Mouse (Mus musculus) heart, postnatal 0 days (tissue): ENCODE measurements at regions not wholly inside any gene's neighbourhood (a gene's known extent, or its start where the extent isn't known, plus 50 kb on each side); places are given as distances from the start of the nearest gene placed in this dataset.

Experiments used
- CTCF ChIP-seq: IDR thresholded peaks from 2 replicates; pipeline ENCODE4 v1.5.1; 2016; ENCODE audit warnings: antibody characterized with exemption, control low read depth, low read depth
- EP300 ChIP-seq: IDR thresholded peaks from 2 replicates; pipeline ENCODE4 v1.6.1; 2016; ENCODE audit warnings: antibody characterized with exemption, low read depth

DNA sequence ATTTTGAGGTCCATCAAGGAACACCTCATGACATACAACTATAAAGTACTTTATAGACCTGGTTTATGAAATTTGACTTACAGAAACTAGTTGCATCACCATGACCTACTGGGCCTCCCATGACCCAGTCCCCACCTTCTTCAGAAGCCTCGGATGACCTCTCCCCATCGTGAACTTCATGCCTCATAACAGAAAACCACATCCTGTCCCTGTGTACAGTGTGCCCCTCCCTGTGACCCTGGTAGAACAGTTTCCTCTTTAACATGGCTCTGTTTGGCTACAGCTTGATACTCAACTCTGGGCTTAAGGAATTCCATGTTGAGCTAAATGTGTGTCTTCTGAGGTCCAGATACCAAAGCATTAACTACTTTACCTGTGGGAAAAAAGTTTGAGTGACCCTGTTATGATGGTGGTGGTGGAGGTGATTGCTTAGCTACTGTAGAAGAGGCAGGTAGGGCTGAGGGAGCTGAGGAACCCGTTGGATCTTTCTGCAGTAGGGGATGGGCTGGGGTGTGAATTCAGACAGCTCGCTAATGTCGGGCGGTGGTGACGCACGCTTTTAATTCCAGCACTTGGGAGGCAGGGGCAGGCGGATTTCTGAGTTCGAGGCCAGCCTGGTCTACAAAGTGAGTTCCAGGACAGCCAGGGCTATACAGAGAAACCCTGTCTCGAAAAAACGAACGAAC lies 58.4 kb upstream of the Mdm1 start:
- TF ChIP-seq CTCF (no peak), EP300 (no peak)
